Mouse (Mus musculus) urinary bladder, postnatal 25 days (tissue): ENCODE data around the gene Pex6.

Experiments
- DNase-seq: peaks from one replicate; pipeline ENCODE4 v3.0.0; 2022; ENCODE audit warnings: low spot score

Pex6 gene

GRCm38 (mm10) chr17:46710959-46711597, at the start of gene Pex6:
Gene Pex6 (plus strand): TSS chr17:46711463.
- peak; percentile 89 for DNase-seq

- DNase-seq, result no peak
These were observed 49.3 kb upstream of the Pex6 start for GRCm38 (mm10) chr17:46661981-46662380.

GRCm38 (mm10) chr17:46662730-46663129, 48.5 kb upstream of the Pex6 start:
- no peak for DNase-seq

GRCm38 (mm10) chr17:46667712-46668111, 43.6 kb upstream of the Pex6 start:
- DNase-seq, result no peak

GRCm38 (mm10) chr17:46669911-46670310, 41.4 kb upstream of the Pex6 start:
- no peak for DNase-seq

GRCm38 (mm10) chr17:46673850-46674529, 37.3 kb upstream of the Pex6 start, which contains the start of gene Rrp36:
Gene Rrp36 (minus strand): TSS chr17:46674352.
- DNase-seq, result peak; percentile 83

GRCm38 (mm10) chr17:46674530-46675283, 36.6 kb upstream of the Pex6 start:
- DNase-seq, result no peak

- no peak for DNase-seq
These were observed 32.8 kb upstream of the Pex6 start, which contains the start of gene Mea1 for GRCm38 (mm10) chr17:46678416-46678815. Gene Mea1 (plus strand): TSS chr17:46678793.

- no peak for DNase-seq
These were observed 32.4 kb upstream of the Pex6 start for GRCm38 (mm10) chr17:46678911-46679310.

GRCm38 (mm10) chr17:46679843-46680759, 31.2 kb upstream of the Pex6 start:
- peak; percentile 55 for DNase-seq

GRCm38 (mm10) chr17:46680760-46681373, 30.4 kb upstream of the Pex6 start, which contains the start of gene Klhdc3:
Gene Klhdc3 (minus strand): TSS chr17:46680914.
- DNase-seq, result peak; percentile 94

- no peak for DNase-seq
These were observed 29.7 kb upstream of the Pex6 start for GRCm38 (mm10) chr17:46681466-46682118.

- no peak for DNase-seq
These were observed 28.4 kb upstream of the Pex6 start for GRCm38 (mm10) chr17:46682654-46683389.

GRCm38 (mm10) chr17:46685913-46686312, 25.4 kb upstream of the Pex6 start:
- no peak for DNase-seq

- DNase-seq, result no peak
These were observed 20.6 kb upstream of the Pex6 start for GRCm38 (mm10) chr17:46690665-46691064.

GRCm38 (mm10) chr17:46691390-46691789, 19.9 kb upstream of the Pex6 start:
- DNase-seq, result no peak

GRCm38 (mm10) chr17:46694517-46695063, 16.7 kb upstream of the Pex6 start:
- no peak for DNase-seq

GRCm38 (mm10) chr17:46698515-46698914, 12.7 kb upstream of the Pex6 start:
- DNase-seq, result no peak

GRCm38 (mm10) chr17:46699245-46699644, 12.0 kb upstream of the Pex6 start:
- DNase-seq, result no peak

- DNase-seq, result no peak
These were observed 11.4 kb upstream of the Pex6 start for GRCm38 (mm10) chr17:46699912-46700311.
